Mouse (Mus musculus) hindbrain, embryonic 12.5 days (tissue): ENCODE data around the gene Rapgef1. TPM values are rescaled to one million over a fixed set of nuclear protein-coding genes. Genes with fewer than 3 reads are reported as not detected.

ENCODE experiments used
- ATAC-seq: fragments of 200-750 bp; cut with Nextera tagmentation; 2 replicates; pipeline ENCODE4 v1.8.0; 2017; ENCODE audit warnings: moderate TSS enrichment; ENCODE audit not compliant: low FRiP score
- H3K27ac ChIP-seq: fragments of 300-500 bp; sonication (generic); 2 replicates; pipeline ENCODE4 v1.5.1; 2016; ENCODE audit warnings: mild to moderate bottlenecking
- H3K27me3 ChIP-seq: fragments of 300-500 bp; sonication (generic); 2 replicates; pipeline ENCODE4 v1.6.1; 2016; ENCODE audit warnings: mild to moderate bottlenecking
- H3K36me3 ChIP-seq: fragments of 300-500 bp; sonication (generic); 2 replicates; pipeline ENCODE4 v1.6.1; 2016; ENCODE audit warnings: mild to moderate bottlenecking
- H3K4me1 ChIP-seq: fragments of 300-500 bp; sonication (generic); 2 replicates; pipeline ENCODE4 v1.6.1; 2016
- H3K4me2 ChIP-seq: fragments of 300-500 bp; sonication (generic); replicated peaks from 2 replicates; pipeline ENCODE4 v1.6.1; 2016; ENCODE audit warnings: mild to moderate bottlenecking
- H3K4me3 ChIP-seq: fragments of 300-500 bp; sonication (generic); 2 replicates; pipeline ENCODE4 v1.5.1; 2016; ENCODE audit warnings: mild to moderate bottlenecking
- H3K9ac ChIP-seq: fragments of 300-500 bp; sonication (generic); 2 replicates; pipeline ENCODE4 v1.6.1; 2016; ENCODE audit warnings: mild to moderate bottlenecking, moderate library complexity
- H3K9me3 ChIP-seq: fragments of 300-500 bp; sonication (generic); replicated peaks from 2 replicates; pipeline ENCODE4 v1.6.1; 2016; ENCODE audit warnings: mild to moderate bottlenecking
- WGBS: fragments of 180-500 bp; shearing (Covaris S2); methylation state at CpG from one replicate; pipeline ENCODE4 v1.1.7; 2016; 5-methylcytosine and 5-hydroxymethylcytosine counted together
- polyA plus RNA-seq: library from polyadenylated mRNA; unstranded; fragments of >200 nt; fragmentation: Nextera tagmentation; extraction: Ambion mirVana; gene quantifications from 2 replicates; pipeline ENCODE4 v1.2.1, GENCODE M21; 2016

Rapgef1 gene
- polyA plus RNA-seq, 1 experiment from 2014 or later: 24.7 TPM

GRCm38 (mm10) chr2:29603930-29604329 lies 15.6 kb upstream of the Rapgef1 start:
- Histone ChIP-seq H3K9me3 (no peaks in the 10 kb centered on the region), H3K4me1 (no peaks in the 10 kb centered on the region), H3K9ac (no peak overlapping the region), H3K4me2 (no peak overlapping the region), H3K4me3 (no peak overlapping the region), H3K36me3 (no peaks in the 10 kb centered on the region), H3K27ac (no peak overlapping the region), H3K27me3 (peaks cover 8% of the 10 kb centered on the region)
- no peak for ATAC-seq
- 0% methylated on average over 3 of the region's 3 CpGs for WGBS

GRCm38 (mm10) chr2:29605591-29605990 lies 13.9 kb upstream of the Rapgef1 start:
- Histone ChIP-seq H3K4me3 (no peak overlapping the region), H3K9ac (no peak overlapping the region), H3K4me2 (no peak overlapping the region), H3K27ac (no peak overlapping the region), H3K36me3 (no peaks in the 10 kb centered on the region), H3K27me3 (peaks cover 8% of the 10 kb centered on the region), H3K9me3 (no peaks in the 10 kb centered on the region), H3K4me1 (no peaks in the 10 kb centered on the region)
- no peak for ATAC-seq
- WGBS: 93% methylated on average over 5 of the region's 5 CpGs

DNA sequence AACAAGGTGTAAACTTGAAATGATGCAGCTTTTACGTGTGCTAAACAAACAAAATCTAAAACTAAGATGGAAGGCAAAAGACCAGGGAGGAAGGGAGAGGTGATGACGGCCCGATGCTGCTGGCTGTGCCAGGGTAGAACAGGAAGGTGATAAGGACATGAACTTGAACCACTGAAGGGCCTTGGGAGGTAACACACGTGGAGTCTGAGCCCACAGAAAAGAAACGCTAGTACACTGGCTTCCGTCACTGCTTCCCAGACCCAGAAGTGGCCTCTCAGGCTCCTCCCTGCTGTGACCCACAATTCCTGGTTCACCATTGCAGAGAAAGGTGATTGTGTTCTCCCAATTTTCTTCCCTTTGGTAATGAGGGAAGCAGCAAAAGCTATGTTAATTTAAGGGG lies 13.1 kb upstream of the Rapgef1 start:
- Histone ChIP-seq H3K4me3 (no peak overlapping the region), H3K4me2 (no peak overlapping the region), H3K27me3 (peaks cover 8% of the 10 kb centered on the region), H3K9ac (no peak overlapping the region), H3K36me3 (no peaks in the 10 kb centered on the region), H3K27ac (no peak overlapping the region), H3K4me1 (no peaks in the 10 kb centered on the region), H3K9me3 (no peaks in the 10 kb centered on the region)
- ATAC-seq: no peak
- 46% methylated on average over 6 of the region's 6 CpGs for WGBS

DNA sequence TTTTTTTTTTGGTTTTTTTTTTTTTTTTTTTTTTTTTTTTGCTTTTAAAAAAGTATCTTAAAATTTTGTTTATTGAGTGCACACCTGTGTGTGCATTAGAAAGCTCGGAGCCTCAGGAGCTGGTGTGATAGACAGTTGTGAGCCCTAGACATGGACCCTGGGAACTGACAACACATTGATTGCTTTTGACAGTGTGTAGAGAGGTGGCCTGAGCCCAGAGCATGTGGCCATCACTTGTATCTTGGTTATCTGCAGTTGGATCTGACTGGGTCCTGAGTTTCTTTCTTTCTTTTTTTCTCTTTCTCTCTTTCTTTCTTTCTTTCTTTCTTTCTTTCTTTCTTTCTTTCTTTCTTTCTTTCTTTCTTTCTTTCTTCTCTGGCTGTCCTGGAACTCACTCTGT lies 2.2 kb upstream of the Rapgef1 start:
- Histone ChIP-seq H3K9me3 (no peaks in the 10 kb centered on the region), H3K4me2 (no peak overlapping the region), H3K4me1 (peaks cover 19% of the 10 kb centered on the region), H3K9ac (no peak overlapping the region), H3K4me3 (no peak overlapping the region), H3K27me3 (no peaks in the 10 kb centered on the region), H3K27ac (no peak overlapping the region), H3K36me3 (no peaks in the 10 kb centered on the region)
- ATAC-seq: no peak
- WGBS: 87% methylated on average over 1 of the region's 1 CpGs

- Histone ChIP-seq H3K4me3 (peak overlapping the region; percentile 66; the same call in 1 of the 2 replicates), H3K4me1 (peaks cover 31% of the 10 kb centered on the region), H3K4me2 (no peak overlapping the region; the same call in 1 of the 2 replicates), H3K9me3 (no peaks in the 10 kb centered on the region), H3K27me3 (no peaks in the 10 kb centered on the region), H3K9ac (no peak overlapping the region), H3K27ac (no peak overlapping the region), H3K36me3 (no peaks in the 10 kb centered on the region)
- 64% methylated on average over 8 of the region's 8 CpGs for WGBS
- ATAC-seq: peak; percentile 29; the same call in 1 of the 2 replicates
Observed at GRCm38 (mm10) chr2:29618926-29619483, 515 bp upstream of the Rapgef1 start.

DNA sequence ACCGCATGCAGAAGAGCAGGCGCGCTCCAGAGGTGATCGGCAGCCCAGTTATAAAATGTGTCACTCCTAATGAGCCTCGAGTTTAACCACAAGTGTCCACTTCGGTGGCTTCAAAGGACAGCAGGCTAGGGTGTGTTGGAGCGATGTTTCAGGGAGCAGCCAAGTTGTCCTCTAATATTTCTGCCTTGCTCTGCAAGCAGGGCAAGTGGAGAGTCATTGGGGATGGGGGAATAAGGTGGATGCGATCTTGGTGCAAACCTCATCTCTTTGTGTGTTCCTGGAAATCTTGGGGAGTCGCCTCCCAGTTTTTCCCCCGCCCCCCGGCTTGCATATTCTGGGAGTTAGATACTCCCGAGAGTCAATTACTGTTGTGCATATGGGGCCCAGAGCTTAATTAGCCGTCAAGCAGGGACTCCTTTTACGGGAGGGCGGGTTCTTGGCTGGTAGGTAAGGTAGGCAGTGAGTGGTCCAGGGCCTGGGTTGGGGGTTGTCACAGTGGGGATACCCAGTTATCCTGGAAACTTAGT lies 844 bp downstream of the Rapgef1 start:
- no peaks in the 10 kb centered on the region for H3K9me3 ChIP-seq
- peak overlapping the region; percentile 89 for H3K4me2 ChIP-seq
- peak; percentile 50; the same call in 1 of the 2 replicates for ATAC-seq
- WGBS: 4% methylated on average over 15 of the region's 15 CpGs
- H3K36me3 ChIP-seq: no peaks in the 10 kb centered on the region
- H3K27ac ChIP-seq: peak overlapping the region; percentile 95
- peak overlapping the region; percentile 66 for H3K4me3 ChIP-seq
- no peaks in the 10 kb centered on the region for H3K27me3 ChIP-seq
- peak overlapping the region; percentile 94 for H3K9ac ChIP-seq
- peaks cover 37% of the 10 kb centered on the region for H3K4me1 ChIP-seq

DNA sequence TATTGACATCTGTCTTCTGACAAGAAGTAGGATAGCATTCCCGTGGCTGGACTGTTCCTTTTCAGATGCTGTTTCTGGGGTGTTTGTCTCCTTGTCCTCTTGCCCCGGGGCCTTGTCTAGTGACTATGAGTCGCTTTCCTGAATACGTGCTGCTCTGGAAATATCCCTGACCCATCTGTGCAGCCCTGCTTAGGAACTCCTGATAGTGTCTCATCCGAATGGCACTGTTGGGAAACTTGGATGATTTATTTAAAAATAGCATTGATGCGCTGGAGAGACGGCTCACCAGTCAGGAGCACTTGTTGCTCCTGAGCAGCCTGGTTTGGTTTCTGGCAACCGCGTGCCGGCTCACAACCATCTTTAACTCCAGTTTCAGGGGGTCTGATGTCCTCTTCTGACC lies 1.6 kb downstream of the Rapgef1 start:
- peaks cover 37% of the 10 kb centered on the region for H3K4me1 ChIP-seq
- peak overlapping the region; percentile 89 for H3K4me2 ChIP-seq
- WGBS: 79% methylated on average over 10 of the region's 10 CpGs
- H3K9ac ChIP-seq: peak overlapping the region; percentile 94
- H3K27ac ChIP-seq: no peak overlapping the region
- H3K27me3 ChIP-seq: no peaks in the 10 kb centered on the region
- ATAC-seq: no peak
- no peaks in the 10 kb centered on the region for H3K36me3 ChIP-seq
- H3K4me3 ChIP-seq: peak overlapping the region; percentile 66
- H3K9me3 ChIP-seq: no peaks in the 10 kb centered on the region

- no peaks in the 10 kb centered on the region for H3K27me3 ChIP-seq
- no peak for ATAC-seq
- peak overlapping the region; percentile 94; the same call in 1 of the 2 replicates for H3K9ac ChIP-seq
- peaks cover 37% of the 10 kb centered on the region for H3K4me1 ChIP-seq
- H3K27ac ChIP-seq: no peak overlapping the region
- no peaks in the 10 kb centered on the region for H3K9me3 ChIP-seq
- peak overlapping the region; percentile 89; the same call in 1 of the 2 replicates for H3K4me2 ChIP-seq
- no peak overlapping the region for H3K4me3 ChIP-seq
- H3K36me3 ChIP-seq: no peaks in the 10 kb centered on the region
- 91% methylated on average over 3 of the region's 3 CpGs for WGBS
Observed at GRCm38 (mm10) chr2:29621636-29622035, 2.1 kb downstream of the Rapgef1 start.

DNA sequence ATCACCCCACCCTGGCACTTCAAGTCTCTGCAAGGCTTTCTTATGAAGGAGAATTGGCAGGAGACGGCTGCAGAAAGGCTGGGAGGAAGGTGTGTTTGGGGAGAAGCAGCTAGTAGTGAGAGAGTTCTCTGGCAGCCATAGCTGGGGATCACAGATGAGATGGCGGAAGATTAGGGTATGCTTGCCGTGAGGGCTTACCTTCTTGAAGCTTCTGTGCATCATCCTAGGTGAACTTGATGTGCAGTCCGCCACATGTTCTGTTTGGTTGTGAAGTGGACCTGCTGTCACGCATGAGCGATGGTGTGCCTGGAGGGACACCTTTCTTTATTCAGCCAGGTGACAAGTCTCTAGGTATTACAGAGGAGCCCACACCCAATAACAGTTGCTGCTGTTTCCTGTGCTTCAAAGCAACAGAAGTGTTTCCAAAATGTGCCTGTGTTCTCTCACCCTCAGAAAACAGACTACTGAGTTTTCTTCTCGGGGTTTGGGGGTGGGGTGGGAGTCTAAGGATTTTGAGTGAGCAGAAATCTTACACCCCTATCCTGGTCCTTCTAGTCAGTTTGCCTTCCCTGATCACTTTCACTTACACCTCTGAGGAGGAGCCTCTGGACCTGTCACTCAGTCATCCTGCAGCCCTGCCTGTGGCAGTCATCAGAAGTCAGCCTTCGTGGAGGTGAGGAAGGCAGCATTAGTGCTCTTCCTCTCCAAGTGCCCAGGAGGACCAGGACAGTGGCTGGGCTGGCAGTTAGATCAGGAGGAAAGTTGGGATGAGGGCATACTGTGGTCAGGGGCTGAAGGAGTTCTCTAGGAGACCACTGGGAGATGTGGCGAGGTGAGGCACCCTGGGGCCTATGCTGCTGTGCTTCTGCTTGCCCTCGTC lies 2.8 kb downstream of the Rapgef1 start:
- H3K4me3 ChIP-seq: no peak overlapping the region
- 85% methylated on average over 10 of the region's 10 CpGs for WGBS
- no peak overlapping the region for H3K27ac ChIP-seq
- H3K36me3 ChIP-seq: no peaks in the 10 kb centered on the region
- no peaks in the 10 kb centered on the region for H3K27me3 ChIP-seq
- H3K9me3 ChIP-seq: no peaks in the 10 kb centered on the region
- H3K4me1 ChIP-seq: peaks cover 38% of the 10 kb centered on the region
- no peak for ATAC-seq
- peak overlapping the region; percentile 23; the same call in 1 of the 2 replicates for H3K9ac ChIP-seq
- H3K4me2 ChIP-seq: no peak overlapping the region

DNA sequence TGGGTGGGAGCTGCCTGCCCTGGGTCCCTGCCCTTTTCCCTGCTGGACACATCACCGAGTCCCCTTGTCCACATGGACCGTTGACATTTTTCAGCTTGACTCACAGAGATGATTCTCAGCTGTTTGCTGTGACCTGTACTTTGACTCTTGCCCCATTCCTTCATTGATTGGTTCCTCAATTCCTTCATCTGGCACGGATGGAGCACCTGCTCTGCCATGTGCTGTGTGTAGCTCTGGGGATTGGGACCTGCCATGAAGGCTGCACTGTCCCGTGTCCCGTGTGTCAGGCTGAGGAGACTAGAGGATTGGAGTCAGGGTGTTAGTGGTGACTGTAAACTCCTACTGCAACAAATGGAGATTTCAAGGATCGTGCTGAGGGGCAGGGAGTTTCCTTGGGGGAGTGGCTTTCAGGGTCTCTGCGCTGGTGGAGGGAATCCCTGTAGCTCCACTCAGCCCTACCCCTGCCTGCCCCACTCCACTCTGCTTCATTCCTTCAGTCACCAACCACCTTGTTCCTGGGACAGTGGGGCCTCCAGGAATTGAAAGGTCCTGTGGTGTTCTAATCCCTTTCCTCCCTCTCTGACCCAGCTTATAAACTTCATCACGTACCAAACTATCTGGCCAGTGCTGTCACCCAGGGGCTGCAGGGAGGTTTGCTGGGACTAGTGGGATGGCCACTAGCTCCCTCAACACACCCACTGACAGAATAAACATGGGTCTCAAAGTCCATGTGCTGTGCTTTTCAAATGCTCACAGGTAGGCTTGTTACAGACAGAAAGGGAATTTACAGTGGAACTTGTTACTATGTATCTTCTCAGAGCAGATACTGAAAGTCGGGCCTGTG lies 3.9 kb downstream of the Rapgef1 start:
- H3K27me3 ChIP-seq: no peaks in the 10 kb centered on the region
- no peaks in the 10 kb centered on the region for H3K9me3 ChIP-seq
- H3K4me2 ChIP-seq: no peak overlapping the region
- H3K27ac ChIP-seq: no peak overlapping the region
- peaks cover 49% of the 10 kb centered on the region for H3K4me1 ChIP-seq
- no peak for ATAC-seq
- no peak overlapping the region for H3K4me3 ChIP-seq
- H3K36me3 ChIP-seq: no peaks in the 10 kb centered on the region
- 83% methylated on average over 9 of the region's 9 CpGs for WGBS
- no peak overlapping the region for H3K9ac ChIP-seq

DNA sequence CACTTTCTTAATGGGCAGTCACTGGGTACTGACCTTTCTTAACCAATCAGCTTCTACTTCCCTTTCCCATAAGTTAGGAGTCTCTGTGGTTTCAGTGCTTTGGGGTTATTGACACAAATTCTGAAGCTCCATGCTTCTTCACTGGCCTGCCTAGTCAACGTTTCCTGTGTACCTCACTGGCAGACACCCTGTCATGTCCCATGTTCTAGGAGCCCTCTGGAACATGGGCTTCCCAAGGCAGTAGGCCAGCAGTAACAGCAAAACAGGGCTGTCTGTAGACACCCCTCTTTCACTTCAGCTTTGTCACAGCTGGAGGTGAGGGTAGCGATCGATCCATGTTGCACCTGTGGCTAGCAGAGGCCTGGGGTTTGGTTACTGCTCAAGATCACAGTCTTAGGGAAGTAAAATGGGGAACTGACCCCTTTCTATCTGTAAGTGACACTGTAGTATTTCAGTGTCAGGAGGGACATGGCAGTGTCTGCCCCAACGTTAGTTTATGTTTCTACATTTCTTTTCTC lies 4.6 kb downstream of the Rapgef1 start:
- H3K27me3 ChIP-seq: no peaks in the 10 kb centered on the region
- no peak overlapping the region for H3K4me3 ChIP-seq
- ATAC-seq: no peak
- WGBS: 82% methylated on average over 4 of the region's 4 CpGs
- no peak overlapping the region for H3K4me2 ChIP-seq
- H3K4me1 ChIP-seq: peaks cover 55% of the 10 kb centered on the region
- H3K9ac ChIP-seq: no peak overlapping the region
- 0 out of 2 replicates have a peak, but pooled peaks cover 3% of the 10 kb centered on the region for H3K36me3 ChIP-seq
- no peak overlapping the region for H3K27ac ChIP-seq
- no peaks in the 10 kb centered on the region for H3K9me3 ChIP-seq

DNA sequence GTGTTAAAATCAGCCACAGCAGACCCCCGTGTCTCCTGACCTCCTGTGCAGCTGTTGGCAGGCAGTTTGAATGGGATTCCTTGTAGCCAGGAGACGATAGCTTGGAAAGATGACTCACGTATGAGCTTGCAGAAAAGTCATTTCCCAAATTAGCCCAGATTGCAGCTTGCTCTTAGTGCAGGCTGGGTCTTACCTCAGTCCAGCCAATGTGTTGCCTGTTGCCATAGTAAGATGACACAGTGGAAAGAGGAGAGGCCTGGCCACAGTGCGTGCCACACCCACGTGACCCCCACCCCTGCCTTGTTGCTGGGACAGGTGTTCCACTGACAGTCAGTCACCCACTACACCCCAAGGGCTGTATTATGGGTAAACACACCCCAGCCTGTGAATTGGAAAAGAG lies 5.2 kb downstream of the Rapgef1 start:
- 85% methylated on average over 5 of the region's 5 CpGs for WGBS
- no peak overlapping the region for H3K9ac ChIP-seq
- no peak for ATAC-seq
- H3K9me3 ChIP-seq: no peaks in the 10 kb centered on the region
- no peak overlapping the region for H3K4me3 ChIP-seq
- H3K36me3 ChIP-seq: 0 out of 2 replicates have a peak, but pooled peaks cover 3% of the 10 kb centered on the region
- no peak overlapping the region for H3K4me2 ChIP-seq
- no peak overlapping the region for H3K27ac ChIP-seq
- no peaks in the 10 kb centered on the region for H3K27me3 ChIP-seq
- peaks cover 58% of the 10 kb centered on the region for H3K4me1 ChIP-seq
